Mouse (Mus musculus) frontal cortex, adult 2 months (tissue): ENCODE data around the gene Trmu. TPM values are rescaled to one million over a fixed set of nuclear protein-coding genes. Genes with fewer than 3 reads are reported as not detected.
A peak's percentile ranks its signal among the peaks of the same experiment; 100 is the strongest.
"Not testable (repeated sequence)": the region's sequence is repeated elsewhere in the genome, so short reads cannot be mapped to it uniquely, and the experiment has no call there.

Experiments used
- DNase-seq, 2 experiments: peaks; one replicate each; pipeline ENCODE4 v3.0.0; 2022; ENCODE audit warnings: low spot score in 1 of 2; ENCODE audit errors: extremely low spot score in 1 of 2
- polyA plus RNA-seq: library from polyadenylated mRNA; depleted of rRNA; stranded (reverse); fragments of >200 nt; gene quantifications from 2 replicates; pipeline ENCODE4 v1.2.3, GENCODE M21; 2012; rRNA removed

Gene Trmu
- 54.8 and 62.9 TPM in 2 replicates for polyA plus RNA-seq

DNA sequence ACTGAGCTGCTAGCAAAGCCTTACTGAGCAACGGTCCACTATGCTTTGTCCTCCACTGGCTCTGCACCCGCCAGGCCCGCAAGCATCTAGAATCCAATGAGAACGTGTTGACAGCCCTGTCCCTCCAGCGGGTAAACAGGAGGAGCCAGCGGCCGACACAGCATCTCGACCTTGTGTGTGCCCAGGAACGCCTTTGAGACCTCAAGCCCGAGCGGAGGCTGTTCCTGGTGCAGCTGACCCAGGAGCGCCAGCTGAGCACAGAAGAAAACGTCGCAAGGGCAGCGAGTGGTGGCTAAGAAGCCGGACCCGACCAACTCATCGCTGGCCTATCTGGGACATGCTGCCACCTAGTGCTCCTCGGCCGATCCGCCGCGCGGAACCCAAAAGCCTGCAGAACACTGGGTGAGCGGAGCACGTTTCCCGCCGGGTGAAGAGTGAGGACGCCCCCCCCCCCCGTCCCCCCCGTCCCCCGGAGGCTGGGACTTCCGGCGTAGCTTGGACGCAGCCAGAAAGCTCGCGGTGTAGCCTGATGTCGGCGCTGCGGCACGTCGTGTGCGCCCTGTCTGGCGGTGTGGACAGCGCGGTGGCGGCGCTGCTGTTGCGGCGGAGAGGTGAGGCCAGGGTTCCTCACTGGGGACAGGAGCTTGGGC lies at the start of gene Trmu:
Gene Trmu, plus strand, starts transcription at position 465 of the 650 bp plus-strand sequence.
- DNase-seq: peak; percentile 87 to 93

DNA sequence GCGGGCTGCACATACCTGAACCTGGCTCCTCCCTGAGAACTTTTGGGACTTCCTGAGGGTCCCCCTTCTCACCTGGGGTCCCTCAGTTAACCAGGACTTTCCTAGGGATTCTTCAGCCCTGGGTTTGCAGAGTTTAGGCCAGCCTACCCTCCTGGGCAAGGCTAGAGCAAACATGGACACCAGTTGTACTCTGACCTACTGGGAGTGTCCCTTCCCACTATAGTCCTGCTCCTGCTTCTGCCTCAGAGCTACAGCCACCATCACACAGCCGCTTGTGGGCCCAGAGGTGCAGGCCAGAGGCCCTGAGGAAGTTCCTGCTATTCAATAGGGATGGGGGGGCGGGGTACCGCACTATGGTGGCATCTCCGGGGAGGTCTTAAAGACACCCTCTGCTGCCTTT lies 49.6 kb upstream of the Trmu start:
- DNase-seq: no peak

- peak; percentile 71 to 86 for DNase-seq
These were observed 47.0 kb upstream of the Trmu start, which contains the start of gene Ttc38 for GRCm38 (mm10) chr15:85831954-85832590. Ttc38 (plus strand) TSS chr15:85832306.

DNA sequence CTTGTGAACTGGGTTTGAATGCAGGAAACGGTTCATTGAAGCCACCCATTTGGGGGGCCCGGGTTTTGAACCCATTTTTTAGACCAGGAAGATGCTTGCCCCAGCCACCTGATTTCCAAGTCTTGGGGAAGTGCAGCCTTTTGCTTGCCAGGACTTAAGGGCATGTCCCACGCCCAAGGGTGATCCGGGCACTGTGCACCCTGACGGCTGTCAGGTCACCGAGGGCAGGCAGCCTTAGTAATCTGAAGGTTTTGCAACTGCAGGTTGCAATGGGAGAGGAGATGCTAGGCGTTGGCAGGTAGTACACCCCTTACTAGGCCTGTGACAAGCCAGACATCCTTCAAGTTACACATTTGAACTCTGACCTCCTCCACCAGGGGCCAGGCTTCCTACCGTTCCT lies 46.5 kb upstream of the Trmu start:
- no peak for DNase-seq

GRCm38 (mm10) chr15:85835335-85835734 lies 43.8 kb upstream of the Trmu start:
- no peak for DNase-seq

DNA sequence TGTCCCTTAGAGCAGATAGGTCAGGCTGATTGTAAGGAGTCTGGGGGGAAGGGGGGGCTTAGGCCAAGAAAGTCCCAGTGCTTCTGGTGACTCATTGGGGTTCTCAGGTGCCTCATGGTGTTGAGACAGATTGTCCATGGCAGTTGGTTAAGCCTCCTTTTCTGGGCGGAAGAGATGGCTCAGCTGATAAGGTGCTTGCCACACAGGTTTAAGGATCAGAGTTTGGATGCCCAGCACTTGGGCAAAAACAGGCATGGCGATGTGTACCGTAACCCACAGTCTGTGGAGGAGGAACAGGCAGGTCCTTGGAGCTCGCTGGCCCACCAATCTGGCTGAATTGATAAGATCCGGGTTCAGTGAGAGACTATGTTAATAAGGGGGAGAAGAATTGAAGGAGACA lies 42.2 kb upstream of the Trmu start:
- no peak for DNase-seq

- DNase-seq: no peak
These were observed 38.1 kb upstream of the Trmu start for GRCm38 (mm10) chr15:85840983-85841382.

- DNase-seq: no peak
These were observed 37.2 kb upstream of the Trmu start for GRCm38 (mm10) chr15:85841796-85842360.

GRCm38 (mm10) chr15:85845071-85845470 lies 34.0 kb upstream of the Trmu start:
- DNase-seq: no peak

GRCm38 (mm10) chr15:85851656-85852392 lies 27.3 kb upstream of the Trmu start:
- DNase-seq: no peak

DNA sequence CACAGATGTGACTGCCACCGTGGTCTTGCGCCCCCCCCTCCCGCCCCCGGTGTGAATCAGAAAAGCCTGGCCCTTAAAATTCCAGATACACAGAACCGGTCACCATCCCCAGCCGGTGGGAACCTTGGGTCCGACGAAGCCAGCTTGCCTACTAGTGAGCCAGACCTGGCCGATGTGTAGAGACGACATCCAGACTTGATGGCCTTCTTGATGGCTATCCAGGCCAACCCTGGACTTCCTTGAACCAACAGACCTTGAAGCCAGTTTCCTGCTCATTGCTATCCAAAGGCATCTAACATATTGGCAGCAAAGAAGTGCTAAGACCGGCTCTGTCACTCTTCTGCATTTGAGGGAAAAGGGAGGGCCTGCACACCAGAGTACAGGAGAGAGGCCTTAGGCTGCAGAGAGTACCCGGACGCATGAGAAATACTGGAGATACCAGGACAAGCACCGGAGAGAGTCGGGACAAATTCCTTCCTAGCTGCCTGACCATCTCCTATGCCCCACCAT lies 20.1 kb upstream of the Trmu start:
- no peak for DNase-seq

DNA sequence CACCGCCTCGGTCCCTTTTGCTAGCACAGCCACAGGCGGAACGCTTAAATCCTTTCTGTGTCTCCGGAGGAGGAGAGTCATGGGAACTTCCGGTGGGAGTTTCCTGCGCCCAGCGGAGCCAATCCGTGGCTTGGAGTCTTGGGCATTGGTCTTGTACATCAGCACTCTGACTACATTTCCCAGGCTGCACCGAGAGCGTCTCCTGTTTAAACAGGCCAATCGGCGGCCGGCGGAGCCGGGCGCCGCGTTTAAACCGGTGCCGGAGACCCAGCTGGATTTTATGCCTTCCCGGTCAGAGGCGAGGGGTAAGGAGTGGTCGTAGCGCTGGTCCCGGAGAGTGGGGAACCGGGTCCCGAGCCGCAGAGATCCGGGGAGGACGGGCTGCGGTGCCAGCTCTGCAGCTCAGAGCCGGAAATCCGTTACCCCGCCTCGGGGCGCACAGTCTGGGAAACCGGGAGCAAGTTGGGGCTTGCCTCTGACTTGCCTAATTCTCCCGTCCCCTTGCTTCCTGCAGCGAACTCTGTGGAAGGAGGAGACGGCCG lies 19.6 kb upstream of the Trmu start, which contains the start of gene Gtse1:
Gene Gtse1, plus strand, starts transcription at position 256 of the 542 bp plus-strand sequence.
- DNase-seq: peak; percentile 95 to 97

GRCm38 (mm10) chr15:85865913-85866312 lies 13.2 kb upstream of the Trmu start:
- DNase-seq: not testable (repeated sequence)

GRCm38 (mm10) chr15:85867696-85868095 lies 11.4 kb upstream of the Trmu start:
- DNase-seq: peak; percentile 55 to 90

- DNase-seq: no peak
These were observed 1.8 kb upstream of the Trmu start for GRCm38 (mm10) chr15:85877336-85877735.

DNA sequence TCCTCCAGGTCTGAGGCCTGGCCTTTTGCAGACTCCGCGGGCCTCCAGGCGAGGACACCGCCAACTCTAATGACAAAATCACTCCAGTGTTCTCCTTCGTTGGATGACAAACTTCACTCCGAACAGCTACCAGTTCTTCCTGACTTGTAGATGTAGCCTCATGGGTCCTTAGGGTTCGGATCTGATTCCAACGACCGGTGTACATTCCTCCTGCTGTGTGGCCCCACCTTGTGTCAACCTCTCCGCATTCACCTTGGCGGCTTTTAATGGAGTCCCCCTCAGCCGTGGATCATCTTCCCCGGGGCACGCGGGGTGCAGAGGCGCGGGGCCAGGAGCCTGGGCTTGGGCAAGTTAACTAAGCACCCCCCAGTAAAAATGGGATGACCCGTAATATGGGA lies 385 bp downstream of the Trmu start:
- no peak for DNase-seq

DNA sequence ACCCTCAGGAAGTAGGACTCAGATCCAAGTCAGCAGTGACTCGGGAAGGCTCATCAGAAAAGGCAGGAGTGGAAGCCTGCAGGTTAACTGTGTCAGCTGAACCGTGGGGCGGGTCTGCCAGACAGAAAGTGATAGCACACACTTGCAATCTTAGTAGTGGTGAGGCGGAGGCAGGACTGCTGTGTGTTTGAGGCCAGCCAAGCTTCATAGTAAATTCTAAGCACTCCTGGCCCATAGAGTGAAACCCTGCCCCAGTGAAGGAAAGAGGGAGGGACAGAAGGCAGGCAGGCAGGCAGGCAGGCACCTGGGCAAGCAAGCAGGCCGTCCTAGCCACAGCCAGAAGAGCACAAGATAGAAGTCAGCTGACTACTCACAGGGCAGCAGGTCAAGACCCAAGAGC lies 6.5 kb downstream of the Trmu start:
- no peak for DNase-seq

GRCm38 (mm10) chr15:85889235-85889634 lies 10.1 kb downstream of the Trmu start:
- no peak for DNase-seq

DNA sequence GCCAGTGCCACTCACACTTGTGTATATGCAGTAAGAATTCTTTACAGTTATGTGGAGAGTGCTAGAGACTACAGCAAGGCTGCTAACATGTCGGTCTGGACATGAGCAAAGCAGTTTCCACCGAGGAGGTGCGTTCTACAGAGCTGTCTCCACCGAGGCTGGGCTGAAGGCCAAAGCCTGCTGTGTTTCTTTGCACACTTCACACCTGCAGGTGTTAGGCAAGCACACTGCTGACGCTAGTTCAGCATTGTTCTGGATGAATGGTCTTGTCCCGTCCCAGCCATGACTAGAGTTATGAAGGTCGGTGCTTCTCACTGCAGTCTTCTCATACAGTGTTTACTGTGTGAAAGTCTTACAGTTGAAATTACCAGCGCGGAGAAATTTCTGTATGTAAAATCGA lies 12.9 kb downstream of the Trmu start:
- DNase-seq: no peak

DNA sequence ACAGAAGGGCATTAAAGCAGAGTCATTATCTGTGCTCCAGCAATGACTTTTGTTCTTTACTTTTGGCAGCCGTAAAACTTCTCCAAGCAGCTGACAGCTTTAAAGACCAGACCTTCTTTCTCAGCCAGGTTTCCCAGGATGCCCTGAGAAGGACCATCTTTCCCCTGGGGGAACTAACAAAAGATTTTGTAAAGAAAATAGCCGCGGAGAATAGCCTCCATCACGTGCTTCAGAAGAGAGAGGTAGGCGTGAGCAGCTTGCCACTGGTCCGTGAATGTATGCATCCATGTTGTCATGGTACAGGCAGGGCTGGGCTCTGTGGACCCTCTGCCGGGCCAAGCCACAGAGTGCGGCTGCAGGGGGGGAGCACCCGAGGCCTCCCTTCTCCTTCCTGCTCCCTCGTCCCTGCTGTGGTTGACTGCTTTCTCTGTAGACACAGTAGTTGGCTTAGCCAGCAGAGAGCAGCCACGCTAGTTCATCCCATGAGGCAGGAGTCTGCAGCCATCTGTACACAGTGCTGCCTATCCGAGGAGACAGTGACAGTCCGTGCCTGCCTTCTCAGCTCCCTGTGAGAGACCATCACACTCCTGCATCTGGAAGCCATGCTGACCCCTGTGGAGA lies 13.5 kb downstream of the Trmu start:
- DNase-seq: no peak
